8 mouse cellular contexts compared by ENCODE assay signal in the genomic region with DNA sequence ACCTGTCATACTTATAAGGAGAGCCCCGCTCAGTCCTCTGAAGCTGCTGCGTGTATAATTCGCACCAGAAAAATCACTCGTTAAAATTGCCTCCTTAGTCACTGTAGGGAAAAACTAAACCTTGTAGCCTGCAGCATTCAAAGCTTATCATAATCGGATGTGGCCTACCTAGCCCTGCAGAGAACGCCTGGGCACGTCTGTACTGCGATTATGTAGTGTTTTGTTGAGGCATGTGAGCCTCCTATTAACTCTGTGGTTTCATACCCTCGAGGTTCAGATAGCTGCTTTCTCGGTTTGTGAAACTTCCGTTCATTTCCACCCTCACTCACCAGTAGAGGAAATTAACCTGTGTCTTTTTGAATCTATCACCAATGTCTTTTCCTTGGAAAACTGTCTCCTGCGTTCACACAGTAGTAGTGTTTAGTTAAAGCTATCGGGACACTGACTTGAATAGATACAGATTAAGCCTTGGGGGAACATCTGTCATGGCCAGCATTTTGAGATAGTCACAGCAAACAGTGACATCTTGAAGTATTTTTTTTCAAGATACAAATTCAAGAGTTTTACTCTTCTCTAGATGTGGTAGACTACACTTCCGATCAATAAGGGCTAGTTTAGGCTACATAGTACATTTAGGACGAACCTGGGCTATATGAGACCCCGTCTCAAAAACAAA. TPM values are rescaled to one million over a fixed set of nuclear protein-coding genes. Genes with fewer than 3 reads are reported as not detected.
A peak's percentile ranks its signal among the peaks of the same experiment; 100 is the strongest.
DNase-seq lines count a peak whose midpoint lies in the region; ATAC-seq and TF ChIP-seq lines count a peak whose summit lies in the region.

No protein-coding gene starts in this region.

- TF ChIP-seq RAD21 in MEL (IDR thresholded peaks at IDR 0.05; ENCODE audit: low read depth, low read length): no peak

- no peaks in the 10 kb centered on the region for H3K36me3 ChIP-seq in kidney, postnatal 0 days (ENCODE audit: insufficient read depth, low read length)
- peaks cover 0 to 6% of the 10 kb centered on the region in 2 experiments; a peak in 3 of 4 replicates for H3K36me3 ChIP-seq in MEL (ENCODE audit: control insufficient read depth in 1 of 2, insufficient read depth in 2 of 2, low read length in 2 of 2)
- H3K36me3 ChIP-seq in forebrain, embryonic 15.5 days: no peaks in the 10 kb centered on the region
- H3K36me3 ChIP-seq in liver, postnatal 0 days (replicated peaks; ENCODE audit: insufficient read depth, low read length): no peaks in the 10 kb centered on the region

- peaks cover 6% of the 10 kb centered on the region; the same call in 1 of the 2 replicates for H3K79me2 ChIP-seq in MEL (ENCODE audit: control insufficient read depth, insufficient read depth, low read length, poor library complexity)

- WGBS in kidney, postnatal 0 days: 29% methylated on average over 16 of the region's 16 CpGs
- WGBS in forebrain, embryonic 15.5 days: 41% methylated on average over 16 of the region's 16 CpGs
- 15% methylated on average over 16 of the region's 16 CpGs for WGBS in liver, postnatal 0 days (ENCODE audit: insufficient replicate concordance)

- TF ChIP-seq EP300 in MEL (IDR thresholded peaks at IDR 0.05; ENCODE audit: low read depth in 1 of 2, low read length in 2 of 2): peak; percentile 58 to 68
- TF ChIP-seq EP300 in liver, postnatal 0 days (IDR thresholded peaks at IDR 0.05; ENCODE audit: low read depth): peak; percentile 83

- H3K4me1 ChIP-seq in kidney, postnatal 0 days (replicated peaks; ENCODE audit: insufficient read depth, low read length): no peaks in the 10 kb centered on the region
- H3K4me1 ChIP-seq in MEL (ENCODE audit: control insufficient read depth in 1 of 2, insufficient read depth in 2 of 2, low read length in 2 of 2): peaks cover 5 to 8% of the 10 kb centered on the region in 2 experiments
- peaks cover 9% of the 10 kb centered on the region for H3K4me1 ChIP-seq in forebrain, embryonic 15.5 days
- H3K4me1 ChIP-seq in liver, postnatal 0 days (ENCODE audit: insufficient read depth): peaks cover 13% of the 10 kb centered on the region

- peak overlapping the region; percentile 96 for H3K9ac ChIP-seq in kidney, postnatal 0 days (ENCODE audit: low read depth, low read length)
- peak overlapping the region; percentile 96 for H3K9ac ChIP-seq in MEL (ENCODE audit: control insufficient read depth, low read depth, low read length, poor library complexity, severe bottlenecking)
- peak overlapping the region; percentile 96 for H3K9ac ChIP-seq in forebrain, embryonic 15.5 days (replicated peaks)
- peak overlapping the region; percentile 98 for H3K9ac ChIP-seq in liver, postnatal 0 days (replicated peaks)

- peak overlapping the region; percentile 89 for H3K4me3 ChIP-seq in kidney, postnatal 0 days (replicated peaks; ENCODE audit: low read depth, low read length)
- peak overlapping the region; percentile 67 to 94 for H3K4me3 ChIP-seq in MEL (ENCODE audit: control insufficient read depth in 1 of 2, insufficient read depth in 1 of 2, low read depth in 2 of 2, low read length in 2 of 2)
- peak overlapping the region; percentile 93 for H3K4me3 ChIP-seq in forebrain, embryonic 15.5 days
- peak overlapping the region; percentile 93 for H3K4me3 ChIP-seq in liver, postnatal 0 days (ENCODE audit: low read depth, low read length)

- no peak; a peak in 1 of 4 replicates for TF ChIP-seq POLR2A in MEL (IDR thresholded peaks at IDR 0.05; ENCODE audit: control insufficient read depth in 1 of 2, insufficient read depth in 1 of 2, low read depth in 1 of 2, low read length in 2 of 2, poor library complexity in 1 of 2)

- ATAC-seq in kidney, postnatal 0 days (replicated peaks; ENCODE audit: low FRiP score, low read depth): no peak
- no peak for ATAC-seq in forebrain, embryonic 15.5 days (replicated peaks)
- ATAC-seq in liver, postnatal 0 days: peak; percentile 52

- TF ChIP-seq CTCF in kidney, postnatal 0 days (IDR thresholded peaks at IDR 0.05; ENCODE audit: low read depth): no peak
- no peak for TF ChIP-seq CTCF in MEL (IDR thresholded peaks at IDR 0.05 in 2 of 3, conservative IDR thresholded peaks at IDR 0.05 in 1 of 3; ENCODE audit: control insufficient read depth in 1 of 3, insufficient read depth in 1 of 3, low read depth in 2 of 3, low read length in 3 of 3, poor library complexity in 1 of 3, severe bottlenecking in 1 of 3)
- TF ChIP-seq CTCF in liver, postnatal 0 days (IDR thresholded peaks at IDR 0.05; ENCODE audit: low read depth): no peak

- no peaks in the 10 kb centered on the region for H3K27me3 ChIP-seq in kidney, postnatal 0 days (ENCODE audit: insufficient read depth, low read length)
- no peaks in the 10 kb centered on the region for H3K27me3 ChIP-seq in MEL (ENCODE audit: control insufficient read depth in 1 of 2, insufficient read depth in 2 of 2, low read length in 2 of 2)
- no peaks in the 10 kb centered on the region for H3K27me3 ChIP-seq in forebrain, embryonic 15.5 days
- H3K27me3 ChIP-seq in liver, postnatal 0 days (ENCODE audit: insufficient read depth, low read length): no peaks in the 10 kb centered on the region

- no peak for DNase-seq in kidney, postnatal 0 days (ENCODE audit: low spot score)
- DNase-seq in kidney, postnatal 36 days: no peak
- DNase-seq in MEL (ENCODE audit: low read depth, low spot score): peak; percentile 88
- no peak for DNase-seq in liver, postnatal 0 days
- no peak for DNase-seq in embryo, embryonic 10.5 days (ENCODE audit: low spot score)
- DNase-seq in layer of hippocampus, postnatal 36 days: no peak
- no peak for DNase-seq in cerebellum, postnatal 10 days

- H3K4me2 ChIP-seq in kidney, postnatal 0 days (ENCODE audit: low read length): peak overlapping the region; percentile 61
- peak overlapping the region; percentile 66 for H3K4me2 ChIP-seq in forebrain, embryonic 15.5 days (replicated peaks)
- H3K4me2 ChIP-seq in liver, postnatal 0 days (ENCODE audit: low read depth, low read length): peak overlapping the region; percentile 72

- H3K27ac ChIP-seq in kidney, postnatal 0 days: peak overlapping the region; percentile 92
- H3K27ac ChIP-seq in MEL (ENCODE audit: control insufficient read depth, low read depth, low read length): peak overlapping the region; percentile 83
- H3K27ac ChIP-seq in forebrain, embryonic 15.5 days (replicated peaks): peak overlapping the region; percentile 87
- peak overlapping the region; percentile 97 for H3K27ac ChIP-seq in liver, postnatal 0 days (ENCODE audit: low read depth)

- H3K9me3 ChIP-seq in kidney, postnatal 0 days (replicated peaks; ENCODE audit: low read length): no peaks in the 10 kb centered on the region
- no peaks in the 10 kb centered on the region for H3K9me3 ChIP-seq in MEL (replicated peaks; ENCODE audit: insufficient read depth, low read length)
- H3K9me3 ChIP-seq in forebrain, embryonic 15.5 days: no peaks in the 10 kb centered on the region
- H3K9me3 ChIP-seq in liver, postnatal 0 days (ENCODE audit: low read length): no peaks in the 10 kb centered on the region

RNA-seq across cellular contexts. Expression of a gene that starts 0.8 kb away (rescaled TPM):
- 30.6 and 33.7 TPM in 2 replicates for polyA plus RNA-seq in kidney, postnatal 0 days (2015; fragmentation: Nextera tagmentation; extraction: Ambion mirVana)
- total RNA-seq in MEL (2012; rRNA removed): 11.5 and 12.9 TPM in 2 replicates
- 10 to 100 TPM in 1 of 2 experiments, not detected in 1; 26.2 TPM for polyA plus RNA-seq in MEL (2012; ENCODE audit: insufficient read depth in 1 of 2, insufficient read length in 2 of 2, low read depth in 1 of 2, low replicate concordance in 2 of 2, missing spikeins in 1 of 2)
- 11.3 and 12.0 TPM in 2 replicates for polyA plus RNA-seq in forebrain, embryonic 15.5 days (2015; fragmentation: Nextera tagmentation; extraction: Ambion mirVana)
- polyA plus RNA-seq in liver, postnatal 0 days (2015; fragmentation: Nextera tagmentation; extraction: Ambion mirVana): 11.5 and 11.8 TPM in 2 replicates
- total RNA-seq in layer of hippocampus, postnatal 36 days (2021): 1 to 10 TPM; 7.7 to 8.3 TPM

RNA-seq across cellular contexts. Expression of a gene that starts 7.7 kb away (rescaled TPM):
- 0.66 TPM in 1 of 2 replicates, not detected in the other for polyA plus RNA-seq in kidney, postnatal 0 days (2015; fragmentation: Nextera tagmentation; extraction: Ambion mirVana)
- total RNA-seq in MEL (2012; rRNA removed): not detected in 2 replicates
- under 1 TPM in 1 of 2 experiments, not detected in 1; 0.39 TPM for polyA plus RNA-seq in MEL (2012; ENCODE audit: insufficient read depth in 1 of 2, insufficient read length in 2 of 2, low read depth in 1 of 2, low replicate concordance in 2 of 2, missing spikeins in 1 of 2)
- not detected in 2 replicates for polyA plus RNA-seq in forebrain, embryonic 15.5 days (2015; fragmentation: Nextera tagmentation; extraction: Ambion mirVana)
- polyA plus RNA-seq in liver, postnatal 0 days (2015; fragmentation: Nextera tagmentation; extraction: Ambion mirVana): not detected in 2 replicates
- 1 to 10 TPM in 1 of 2 experiments, under 1 TPM in 1; 1.00 to 3.0 TPM for total RNA-seq in layer of hippocampus, postnatal 36 days (2021)

RNA-seq across cellular contexts. Expression of a gene that starts 20.4 kb away (rescaled TPM):
- polyA plus RNA-seq in kidney, postnatal 0 days (2015; fragmentation: Nextera tagmentation; extraction: Ambion mirVana): 27.6 and 30.1 TPM in 2 replicates
- 44.5 and 46.1 TPM in 2 replicates for total RNA-seq in MEL (2012; rRNA removed)
- 10 to 100 TPM in 1 of 2 experiments, not detected in 1; 72.1 TPM for polyA plus RNA-seq in MEL (2012; ENCODE audit: insufficient read depth in 1 of 2, insufficient read length in 2 of 2, low read depth in 1 of 2, low replicate concordance in 2 of 2, missing spikeins in 1 of 2)
- polyA plus RNA-seq in forebrain, embryonic 15.5 days (2015; fragmentation: Nextera tagmentation; extraction: Ambion mirVana): 55.6 and 59.1 TPM in 2 replicates
- 5.8 and 7.2 TPM in 2 replicates for polyA plus RNA-seq in liver, postnatal 0 days (2015; fragmentation: Nextera tagmentation; extraction: Ambion mirVana)
- 10 to 100 TPM; 59.2 to 68.2 TPM for total RNA-seq in layer of hippocampus, postnatal 36 days (2021)

RNA-seq across cellular contexts. Expression of a gene that starts 32.6 kb away (rescaled TPM):
- polyA plus RNA-seq in kidney, postnatal 0 days (2015; fragmentation: Nextera tagmentation; extraction: Ambion mirVana): 0.67 and 0.77 TPM in 2 replicates
- 0.69 and 1.5 TPM in 2 replicates for total RNA-seq in MEL (2012; rRNA removed)
- 1 to 10 TPM in 1 of 2 experiments, not detected in 1; 3.0 TPM for polyA plus RNA-seq in MEL (2012; ENCODE audit: insufficient read depth in 1 of 2, insufficient read length in 2 of 2, low read depth in 1 of 2, low replicate concordance in 2 of 2, missing spikeins in 1 of 2)
- polyA plus RNA-seq in forebrain, embryonic 15.5 days (2015; fragmentation: Nextera tagmentation; extraction: Ambion mirVana): 2.0 and 2.2 TPM in 2 replicates
- polyA plus RNA-seq in liver, postnatal 0 days (2015; fragmentation: Nextera tagmentation; extraction: Ambion mirVana): 0.16 and 0.31 TPM in 2 replicates
- total RNA-seq in layer of hippocampus, postnatal 36 days (2021): 1 to 10 TPM; 1.6 TPM

RNA-seq across cellular contexts. Expression of a gene that starts 37.2 kb away (rescaled TPM):
- 59.7 and 63.1 TPM in 2 replicates for polyA plus RNA-seq in kidney, postnatal 0 days (2015; fragmentation: Nextera tagmentation; extraction: Ambion mirVana)
- total RNA-seq in MEL (2012; rRNA removed): 228 and 275 TPM in 2 replicates
- 100 to 1,000 TPM in 1 of 2 experiments, not detected in 1; 193 TPM for polyA plus RNA-seq in MEL (2012; ENCODE audit: insufficient read depth in 1 of 2, insufficient read length in 2 of 2, low read depth in 1 of 2, low replicate concordance in 2 of 2, missing spikeins in 1 of 2)
- polyA plus RNA-seq in forebrain, embryonic 15.5 days (2015; fragmentation: Nextera tagmentation; extraction: Ambion mirVana): 36.3 and 39.7 TPM in 2 replicates
- 57.1 and 62.0 TPM in 2 replicates for polyA plus RNA-seq in liver, postnatal 0 days (2015; fragmentation: Nextera tagmentation; extraction: Ambion mirVana)
- 10 to 100 TPM; 57.0 to 69.0 TPM for total RNA-seq in layer of hippocampus, postnatal 36 days (2021)
